Mouse (Mus musculus): Measurements from ENCODE around the gene Ssbp2. TPM values are rescaled to one million over a fixed set of nuclear protein-coding genes. Genes with fewer than 3 reads are reported as not detected.

Gene Ssbp2
- polyA plus RNA-seq, 1 experiment: 107 TPM

- TF ChIP-seq CTCF (IDR thresholded peaks at IDR 0.05; ENCODE audit: extremely low read depth, insufficient read depth, low read length) (no peak), POLR2A (IDR thresholded peaks at IDR 0.05; ENCODE audit: extremely low read depth, insufficient read depth, low read length) (no peak)
- H3K4me1 ChIP-seq (ENCODE audit: control insufficient read depth, insufficient read depth, low read length): no peaks in the 10 kb centered on the region
- no peak overlapping the region for H3K27ac ChIP-seq (ENCODE audit: insufficient read depth, low read length)
- H3K4me3 ChIP-seq (ENCODE audit: insufficient read depth, low read length): no peak overlapping the region
Measured at GRCm38 (mm10) chr13:91680764-91681437, 220.8 kb downstream of the Ssbp2 start.

- Histone ChIP-seq H3K4me1 (ENCODE audit: control insufficient read depth, insufficient read depth, low read length) (no peaks in the 10 kb centered on the region), H3K27ac (ENCODE audit: insufficient read depth, low read length) (no peak overlapping the region), H3K4me3 (ENCODE audit: insufficient read depth, low read length) (no peak overlapping the region)
- no peak for TF ChIP-seq POLR2A (IDR thresholded peaks at IDR 0.05; ENCODE audit: extremely low read depth, insufficient read depth, low read length)
Measured at GRCm38 (mm10) chr13:91681474-91681873, 221.4 kb downstream of the Ssbp2 start.

DNA sequence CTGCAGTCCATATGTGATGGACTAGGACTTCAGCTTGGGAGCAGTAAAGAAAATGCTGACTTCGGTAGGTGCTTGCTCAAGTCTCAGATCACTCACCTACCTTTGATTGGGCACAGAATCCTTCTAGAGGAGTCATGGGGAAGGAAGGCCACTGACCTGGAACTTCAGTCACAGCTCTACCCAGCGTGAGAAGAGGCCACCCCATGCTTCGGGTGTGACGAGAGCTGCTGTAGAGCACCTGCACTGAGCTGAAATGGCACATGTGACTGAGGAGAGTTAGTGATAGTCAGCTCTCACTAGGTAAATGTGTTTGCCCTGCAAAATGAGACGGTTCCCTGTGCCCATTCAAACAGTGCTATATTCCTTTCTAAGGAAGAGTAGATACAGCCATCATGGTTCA, 230.0 kb downstream of the Ssbp2 start:
- Histone ChIP-seq H3K4me3 (ENCODE audit: insufficient read depth, low read length) (no peak overlapping the region), H3K27ac (ENCODE audit: insufficient read depth, low read length) (no peak overlapping the region), H3K4me1 (ENCODE audit: control insufficient read depth, insufficient read depth, low read length) (no peaks in the 10 kb centered on the region)
- TF ChIP-seq CTCF (IDR thresholded peaks at IDR 0.05; ENCODE audit: extremely low read depth, insufficient read depth, low read length) (no peak), POLR2A (IDR thresholded peaks at IDR 0.05; ENCODE audit: extremely low read depth, insufficient read depth, low read length) (no peak)

DNA sequence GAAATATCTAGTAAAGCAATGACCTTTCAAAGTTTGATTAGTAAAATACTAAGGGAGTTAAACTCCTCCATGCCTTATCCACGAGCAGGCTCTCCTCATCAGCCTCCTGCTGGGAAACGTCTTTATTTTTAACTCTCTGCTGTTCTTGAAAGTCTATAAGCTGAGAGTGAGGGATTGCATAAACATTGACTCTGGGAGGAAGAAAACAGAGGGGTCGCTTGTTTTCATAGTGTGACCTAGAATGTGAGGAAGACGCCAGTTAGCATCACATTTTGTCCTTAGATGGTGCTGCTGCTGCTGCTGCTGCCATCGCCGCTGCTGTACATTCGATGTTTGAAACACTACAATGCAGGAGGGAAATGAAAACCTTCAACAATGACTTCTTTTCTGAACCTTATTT, 233.5 kb downstream of the Ssbp2 start:
- Histone ChIP-seq H3K4me1 (ENCODE audit: control insufficient read depth, insufficient read depth, low read length) (no peaks in the 10 kb centered on the region), H3K4me3 (ENCODE audit: insufficient read depth, low read length) (no peak overlapping the region), H3K27ac (ENCODE audit: insufficient read depth, low read length) (no peak overlapping the region)
- TF ChIP-seq POLR2A (IDR thresholded peaks at IDR 0.05; ENCODE audit: extremely low read depth, insufficient read depth, low read length) (no peak), CTCF (IDR thresholded peaks at IDR 0.05; ENCODE audit: extremely low read depth, insufficient read depth, low read length) (no peak)

- Histone ChIP-seq H3K27ac (ENCODE audit: insufficient read depth, low read length) (no peak overlapping the region), H3K4me3 (ENCODE audit: insufficient read depth, low read length) (no peak overlapping the region), H3K4me1 (ENCODE audit: control insufficient read depth, insufficient read depth, low read length) (no peaks in the 10 kb centered on the region)
- TF ChIP-seq POLR2A (IDR thresholded peaks at IDR 0.05; ENCODE audit: extremely low read depth, insufficient read depth, low read length) (no peak), CTCF (IDR thresholded peaks at IDR 0.05; ENCODE audit: extremely low read depth, insufficient read depth, low read length) (no peak)
Measured at GRCm38 (mm10) chr13:91695406-91695805, 235.3 kb downstream of the Ssbp2 start.

DNA sequence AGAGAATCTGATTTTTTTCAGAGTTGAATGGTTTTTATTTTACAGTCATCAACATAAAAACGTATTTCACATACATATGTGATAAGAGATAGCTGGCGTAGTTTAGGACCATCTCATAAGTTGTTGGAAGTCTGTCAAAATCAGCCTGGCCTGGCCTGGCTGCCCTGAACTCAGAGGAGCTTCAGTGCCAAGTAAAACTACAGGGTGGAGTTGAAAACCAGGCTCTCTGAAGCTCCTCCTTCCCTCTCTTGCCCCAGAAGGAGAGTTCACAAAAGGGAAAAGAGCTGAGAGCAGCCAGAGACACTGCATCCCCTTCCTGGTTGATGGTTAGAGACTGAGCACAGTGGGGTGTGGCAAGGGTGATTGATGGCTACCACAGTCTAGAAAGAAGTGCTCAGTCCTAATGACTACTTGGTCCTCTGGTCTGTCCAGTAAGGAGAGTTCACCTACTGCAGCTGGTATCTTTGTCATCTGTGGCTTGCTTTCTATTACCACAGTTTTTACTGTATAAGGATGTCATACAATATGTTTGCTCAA, 236.1 kb downstream of the Ssbp2 start:
- H3K27ac ChIP-seq (ENCODE audit: insufficient read depth, low read length): no peak overlapping the region
- TF ChIP-seq CTCF (IDR thresholded peaks at IDR 0.05; ENCODE audit: extremely low read depth, insufficient read depth, low read length) (no peak), POLR2A (IDR thresholded peaks at IDR 0.05; ENCODE audit: extremely low read depth, insufficient read depth, low read length) (no peak)
- H3K4me3 ChIP-seq (ENCODE audit: insufficient read depth, low read length): no peak overlapping the region
- H3K4me1 ChIP-seq (ENCODE audit: control insufficient read depth, insufficient read depth, low read length): no peaks in the 10 kb centered on the region

GRCm38 (mm10) chr13:91697011-91697410, 236.9 kb downstream of the Ssbp2 start:
- no peak overlapping the region for H3K4me3 ChIP-seq (ENCODE audit: insufficient read depth, low read length)
- H3K4me1 ChIP-seq (ENCODE audit: control insufficient read depth, insufficient read depth, low read length): no peaks in the 10 kb centered on the region
- H3K27ac ChIP-seq (ENCODE audit: insufficient read depth, low read length): no peak overlapping the region
- TF ChIP-seq CTCF (IDR thresholded peaks at IDR 0.05; ENCODE audit: extremely low read depth, insufficient read depth, low read length) (peak; percentile 42; the same call in 1 of the 2 replicates), POLR2A (IDR thresholded peaks at IDR 0.05; ENCODE audit: extremely low read depth, insufficient read depth, low read length) (no peak)

- Histone ChIP-seq H3K4me1 (ENCODE audit: control insufficient read depth, insufficient read depth, low read length) (0 out of 2 replicates have a peak, but pooled peaks cover 1% of the 10 kb centered on the region), H3K4me3 (ENCODE audit: insufficient read depth, low read length) (no peak overlapping the region), H3K27ac (ENCODE audit: insufficient read depth, low read length) (no peak overlapping the region)
- TF ChIP-seq POLR2A (IDR thresholded peaks at IDR 0.05; ENCODE audit: extremely low read depth, insufficient read depth, low read length) (no peak), CTCF (IDR thresholded peaks at IDR 0.05; ENCODE audit: extremely low read depth, insufficient read depth, low read length) (no peak)
Measured at GRCm38 (mm10) chr13:91702337-91702736, 242.3 kb downstream of the Ssbp2 start.

- no peaks in the 10 kb centered on the region for H3K4me1 ChIP-seq (ENCODE audit: control insufficient read depth, insufficient read depth, low read length)
- no peak overlapping the region for H3K27ac ChIP-seq (ENCODE audit: insufficient read depth, low read length)
- no peak for TF ChIP-seq CTCF (IDR thresholded peaks at IDR 0.05; ENCODE audit: extremely low read depth, insufficient read depth, low read length)
- TF ChIP-seq POLR2A (IDR thresholded peaks at IDR 0.05; ENCODE audit: extremely low read depth, insufficient read depth, low read length): no peak
- no peak overlapping the region for H3K4me3 ChIP-seq (ENCODE audit: insufficient read depth, low read length)
Measured at GRCm38 (mm10) chr13:91719487-91719886, 259.4 kb downstream of the Ssbp2 start.

- TF ChIP-seq CTCF (IDR thresholded peaks at IDR 0.05; ENCODE audit: extremely low read depth, insufficient read depth, low read length): peak; percentile 50
- no peak for TF ChIP-seq POLR2A (IDR thresholded peaks at IDR 0.05; ENCODE audit: extremely low read depth, insufficient read depth, low read length)
- H3K27ac ChIP-seq (ENCODE audit: insufficient read depth, low read length): no peak overlapping the region
- H3K4me3 ChIP-seq (ENCODE audit: insufficient read depth, low read length): no peak overlapping the region
- H3K4me1 ChIP-seq (ENCODE audit: control insufficient read depth, insufficient read depth, low read length): no peaks in the 10 kb centered on the region
Measured at GRCm38 (mm10) chr13:91723108-91723735, 263.1 kb downstream of the Ssbp2 start.

All from cortical plate, adult 2 months (tissue).